ENCODE assay signal across 8 mouse cellular contexts in the genomic region with DNA sequence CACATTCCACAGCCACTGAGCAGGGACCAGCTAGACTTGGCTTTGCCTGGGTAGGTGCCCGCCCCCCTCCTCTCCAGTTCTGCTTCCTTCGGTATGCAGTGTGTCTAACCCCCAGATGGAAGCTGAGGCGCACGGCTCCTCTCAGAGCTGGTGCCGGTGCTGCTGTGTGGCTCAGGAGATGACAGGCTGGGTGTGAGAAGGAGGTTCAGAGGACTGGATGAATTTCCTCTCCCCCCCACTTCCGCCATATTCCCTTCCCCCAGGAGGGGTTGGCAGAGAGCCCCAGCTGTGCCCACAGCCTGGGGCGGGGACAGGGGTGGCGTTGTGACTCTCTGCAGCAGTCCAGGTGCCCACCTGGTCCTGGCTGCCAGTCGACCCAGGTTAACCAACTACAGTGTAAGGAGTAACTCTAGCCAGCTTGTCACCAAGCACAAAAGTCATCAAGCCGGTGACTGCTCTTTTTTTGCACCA.
DNase-seq lines count a peak whose midpoint lies in the region; ATAC-seq lines count a peak whose summit lies in the region.

No protein-coding gene starts in this region.

- WGBS in neural tube, embryonic 11.5 days, result 59% methylated on average over 10 of the region's 10 CpGs
- 20% methylated on average over 10 of the region's 10 CpGs for WGBS in forebrain, embryonic 14.5 days
- WGBS in limb, embryonic 11.5 days, result 43% methylated on average over 10 of the region's 10 CpGs

- DNase-seq in neural tube, embryonic 11.5 days (ENCODE audit: low spot score), result peak; percentile 64
- no peak for DNase-seq in neural tube, embryonic 10.5 days (ENCODE audit: extremely low spot score, low spot score)
- peak; percentile 81 for DNase-seq in forebrain, embryonic 14.5 days (ENCODE audit: low spot score)
- DNase-seq in limb, embryonic 11.5 days (ENCODE audit: low spot score), result peak; percentile 54
- peak; percentile 91 for DNase-seq in thymus, postnatal 0 days (ENCODE audit: low spot score)
- no peak for DNase-seq in cerebellum, postnatal 25 days
- DNase-seq in left cerebral cortex, adult 11 months (ENCODE audit: low spot score), result no peak
- no peak for DNase-seq in c-Kit-positive CD71-positive TER-119-positive erythroid progenitor cells, embryonic 14.5 days (ENCODE audit: low spot score)

- ATAC-seq in neural tube, embryonic 11.5 days (ENCODE audit: insufficient read depth, low FRiP score, low TSS enrichment), result peak; percentile 56
- ATAC-seq in forebrain, embryonic 14.5 days, result peak; percentile 78
- ATAC-seq in limb, embryonic 11.5 days (ENCODE audit: insufficient number of reproducible peaks, low FRiP score, low TSS enrichment, low read depth), result peak; percentile 24; the same call in 1 of the 2 replicates

- peak overlapping the region; percentile 14; the same call in 1 of the 2 replicates for H3K4me2 ChIP-seq in neural tube, embryonic 11.5 days (ENCODE audit: low read depth)
- peak overlapping the region; percentile 53 for H3K4me2 ChIP-seq in forebrain, embryonic 14.5 days (ENCODE audit: low read length)
- H3K4me2 ChIP-seq in limb, embryonic 11.5 days (ENCODE audit: low read depth, severe bottlenecking), result no peak overlapping the region

- H3K36me3 ChIP-seq in neural tube, embryonic 11.5 days (ENCODE audit: control insufficient read depth, insufficient read depth, low read length), result no peaks in the 10 kb centered on the region
- H3K36me3 ChIP-seq in forebrain, embryonic 14.5 days (ENCODE audit: control insufficient read depth, insufficient read depth, low read length), result no peaks in the 10 kb centered on the region
- H3K36me3 ChIP-seq in limb, embryonic 11.5 days (ENCODE audit: control insufficient read depth, insufficient read depth, low read length), result no peaks in the 10 kb centered on the region

- H3K9me3 ChIP-seq in neural tube, embryonic 11.5 days (ENCODE audit: control insufficient read depth, low read length), result no peaks in the 10 kb centered on the region
- H3K9me3 ChIP-seq in forebrain, embryonic 14.5 days (replicated peaks; ENCODE audit: control insufficient read depth, low read length), result no peaks in the 10 kb centered on the region
- no peaks in the 10 kb centered on the region for H3K9me3 ChIP-seq in limb, embryonic 11.5 days (ENCODE audit: control insufficient read depth, low read length)

- no peak overlapping the region for H3K4me3 ChIP-seq in neural tube, embryonic 11.5 days (ENCODE audit: low read depth, low read length)
- H3K4me3 ChIP-seq in forebrain, embryonic 14.5 days (ENCODE audit: low read depth, low read length), result no peak overlapping the region; the same call in 1 of the 2 replicates
- no peak overlapping the region for H3K4me3 ChIP-seq in limb, embryonic 11.5 days (ENCODE audit: low read depth, low read length)

- peaks cover 29% of the 10 kb centered on the region for H3K4me1 ChIP-seq in neural tube, embryonic 11.5 days (ENCODE audit: control insufficient read depth, insufficient read depth, low read length)
- H3K4me1 ChIP-seq in forebrain, embryonic 14.5 days (ENCODE audit: control insufficient read depth, insufficient read depth, low read length), result peaks cover 66% of the 10 kb centered on the region
- peaks cover 38% of the 10 kb centered on the region for H3K4me1 ChIP-seq in limb, embryonic 11.5 days (ENCODE audit: control insufficient read depth, insufficient read depth, low read length)

- no peaks in the 10 kb centered on the region for H3K27me3 ChIP-seq in neural tube, embryonic 11.5 days (ENCODE audit: control insufficient read depth, insufficient read depth, low read length)
- H3K27me3 ChIP-seq in forebrain, embryonic 14.5 days (replicated peaks; ENCODE audit: control insufficient read depth, insufficient read depth, low read length), result no peaks in the 10 kb centered on the region
- H3K27me3 ChIP-seq in limb, embryonic 11.5 days (ENCODE audit: control insufficient read depth, insufficient read depth, low read length), result no peaks in the 10 kb centered on the region

- no peak overlapping the region for H3K9ac ChIP-seq in neural tube, embryonic 11.5 days (ENCODE audit: low read length)
- peak overlapping the region; percentile 40; the same call in 1 of the 2 replicates for H3K9ac ChIP-seq in forebrain, embryonic 14.5 days (ENCODE audit: low read length)
- no peak overlapping the region for H3K9ac ChIP-seq in limb, embryonic 11.5 days (ENCODE audit: low read length)

- H3K27ac ChIP-seq in neural tube, embryonic 11.5 days (ENCODE audit: low read depth, low read length), result peak overlapping the region; percentile 40; the same call in 1 of the 2 replicates
- peak overlapping the region; percentile 91 for H3K27ac ChIP-seq in forebrain, embryonic 14.5 days (ENCODE audit: low read depth, low read length)
- H3K27ac ChIP-seq in limb, embryonic 11.5 days (replicated peaks; ENCODE audit: low read depth, low read length), result no peak overlapping the region

Comparison
In these comparisons a context has a peak if more than half of its experiments do, and no peak if none do; other contexts are left out.
1. DNase-seq: peak in neural tube, embryonic 11.5 days (single experiment), forebrain, embryonic 14.5 days (single experiment), limb, embryonic 11.5 days (single experiment) and thymus, postnatal 0 days (single experiment); none in neural tube, embryonic 10.5 days (single experiment), cerebellum, postnatal 25 days (0 of 2), left cerebral cortex, adult 11 months (single experiment) and c-Kit-positive CD71-positive TER-119-positive erythroid progenitor cells, embryonic 14.5 days (single experiment).
2. ATAC-seq: peak in every context shown above with its lines; median percentile 78 in forebrain, embryonic 14.5 days; 56 in neural tube, embryonic 11.5 days; 24 in limb, embryonic 11.5 days.